ENCODE assay signal across 9 mouse cellular contexts in the genomic region with DNA sequence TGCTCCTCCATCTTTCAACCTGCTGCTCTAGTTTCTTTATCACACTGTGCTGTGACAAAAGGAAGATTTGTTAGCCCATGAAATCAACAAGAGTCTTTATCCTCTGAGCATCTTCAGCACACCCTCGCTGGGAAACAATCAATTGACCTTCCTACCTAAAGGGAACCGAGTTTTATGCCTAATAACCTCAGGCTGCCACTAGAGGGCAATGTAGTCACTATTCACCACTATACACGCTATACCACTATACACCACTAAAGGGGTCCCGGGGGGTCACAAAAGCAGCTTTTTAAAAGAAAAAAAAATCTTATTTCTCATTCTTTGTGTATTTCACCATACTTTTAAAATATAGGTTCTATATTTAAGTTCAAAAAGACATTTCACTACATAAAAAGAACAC. TPM values are rescaled to one million over a fixed set of nuclear protein-coding genes. Genes with fewer than 3 reads are reported as not detected.
DNase-seq lines count a peak whose midpoint lies in the region; ATAC-seq and TF ChIP-seq lines count a peak whose summit lies in the region.
"Had no signal": no experiment of that assay in that cellular context is flagged by ENCODE, and none has a peak within 500 bp of the region (broad histone marks: within the 10 kb centered on the region; RNA-seq: fewer than 3 reads in every experiment).

No protein-coding gene starts in this region.

- H3K4me3 ChIP-seq in heart, adult 2 months: no peak overlapping the region
- H3K4me3 ChIP-seq: limb, embryonic 15.5 days had no signal

- TF ChIP-seq CTCF in heart, adult 2 months (IDR thresholded peaks at IDR 0.05): peak; percentile 97

- no peak overlapping the region for H3K27ac ChIP-seq in heart, adult 2 months
- H3K27ac ChIP-seq: limb, embryonic 15.5 days had no signal

- ATAC-seq in megakaryocyte progenitor cell, adult 5-6 weeks (replicated peaks; ENCODE audit: poor library complexity): peak; percentile 83
- no peak; the same call in 1 of the 2 replicates for ATAC-seq in frontal cortex, adult (ENCODE audit: low TSS enrichment)

- H3K4me1 ChIP-seq in heart, adult 2 months (ENCODE audit: control insufficient read depth, insufficient read depth, low read length): peaks cover 1% of the 10 kb centered on the region; the same call in 1 of the 2 replicates

- 3% methylated on average over 4 of the region's 4 CpGs for WGBS in heart, adult 2 months

- no peak for TF ChIP-seq EP300 in heart, adult 2 months (IDR thresholded peaks at IDR 0.05; ENCODE audit: insufficient read depth, low read depth, low read length)

- H3K9ac ChIP-seq in heart, adult 2 months (ENCODE audit: low read depth, low read length): no peak overlapping the region
- H3K9ac ChIP-seq: limb, embryonic 15.5 days had no signal

- H3K36me3 ChIP-seq in heart, adult 2 months (ENCODE audit: control insufficient read depth, insufficient read depth, low read length): no peaks in the 10 kb centered on the region
- H3K36me3 ChIP-seq: limb, embryonic 15.5 days had no signal

- H3K27me3 ChIP-seq in heart, adult 2 months (ENCODE audit: control insufficient read depth, insufficient read depth, low read length): no peaks in the 10 kb centered on the region

- intact Hi-C loops in heart, adult 2 months (cut with DNase I): loop anchor here (5.0 kb wide), 1 partner anchor 199 kb away; a partner anchor contains a TSS

- no peaks in the 10 kb centered on the region for H3K79me2 ChIP-seq in heart, adult 2 months (replicated peaks; ENCODE audit: control insufficient read depth, insufficient read depth, low read length)

- DNase-seq in heart, adult 2 months: no peak
- no peak for DNase-seq in heart, adult 11 months
- peak; percentile 81 for DNase-seq in CD4-positive, CD25-positive, alpha-beta regulatory T cell, adult 2 months (ENCODE audit: low read depth, low spot score)
- DNase-seq in brain, adult 2 months (ENCODE audit: low read depth, low spot score): peak; percentile 71
- peak; percentile 55 for DNase-seq in heart, postnatal 4 days
- peak; percentile 48 to 61 for DNase-seq in layer of hippocampus, postnatal 10 days (ENCODE audit: low spot score in 2 of 2)

- no peak for TF ChIP-seq POLR2A in heart, adult 2 months (IDR thresholded peaks at IDR 0.05; ENCODE audit: insufficient read depth, low read depth, low read length)

RNA-seq across cellular contexts. Expression of a gene that starts 15.9 kb away (rescaled TPM):
- 1 to 10 TPM; 1.8 to 2.1 TPM for total RNA-seq in heart, adult 2 months (2021)
- 0.82 and 1.7 TPM in 2 replicates for polyA plus RNA-seq in heart, adult 2 months (2012; rRNA removed)
- total RNA-seq in heart, postnatal 4 days (2021): 1 to 10 TPM; 7.2 to 9.3 TPM
- total RNA-seq in layer of hippocampus, postnatal 10 days (2021): 10 to 100 TPM; 37.0 to 39.4 TPM
- 3.4 and 4.2 TPM in 2 replicates for total RNA-seq in megakaryocyte progenitor cell, adult 5-6 weeks (2015)
- total RNA-seq in megakaryocyte progenitor cell, adult 5-6 weeks (2017): 1.3 and 1.8 TPM in 2 replicates

Comparison
In these comparisons a context has a peak if more than half of its experiments do, and no peak if none do; other contexts are left out.
1. DNase-seq: peak in CD4-positive, CD25-positive, alpha-beta regulatory T cell, adult 2 months (single experiment), brain, adult 2 months (single experiment), heart, postnatal 4 days (single experiment) and layer of hippocampus, postnatal 10 days (2 of 2); none in heart, adult 2 months (0 of 2) and heart, adult 11 months (single experiment).